Mouse (Mus musculus) megakaryocyte progenitor cell, adult 5-6 weeks (primary cell): Measurements from ENCODE around the gene Map2k5. TPM values are rescaled to one million over a fixed set of nuclear protein-coding genes. Genes with fewer than 3 reads are reported as not detected.

Source experiments
- ATAC-seq: replicated peaks from 2 replicates; pipeline ENCODE4 v1.8.0; 2016; ENCODE audit warnings: mild to moderate bottlenecking, moderate TSS enrichment, inconsistent platforms; ENCODE audit not compliant: poor library complexity
- total RNA-seq, 2 experiments: library from RNA; stranded (forward) in 1 of 2; stranded (reverse) in 1 of 2; fragments of 157-497, 149-512 nt in 1 of 2; fragments of 200-1000 nt in 1 of 2; gene quantifications; 2 replicates each; pipeline versions ENCODE4 v1.2.3 to v1.2.4; 2015 to 2017

Map2k5 gene
- total RNA-seq, 2 experiments from 2014 or later = 15.7 to 27.1 TPM

DNA sequence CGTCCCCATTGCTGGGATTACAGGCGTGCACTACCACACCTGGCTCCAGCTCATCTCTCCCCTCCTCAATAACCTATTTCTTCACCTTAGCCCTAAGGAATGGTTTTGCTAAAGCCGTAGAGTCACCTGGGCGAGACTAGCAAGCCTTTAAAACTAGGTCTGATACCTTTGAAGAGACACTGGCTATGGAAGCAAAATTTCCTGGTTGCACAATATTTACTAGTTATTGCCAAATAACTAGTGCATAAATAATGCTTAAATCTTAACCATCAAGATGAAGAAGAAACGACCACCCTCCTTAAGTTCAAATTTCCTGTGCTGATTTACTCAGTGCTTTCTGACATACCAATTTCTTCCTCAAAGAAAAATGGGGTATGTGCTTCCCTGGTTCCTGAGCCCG is 244.0 kb downstream of the Map2k5 start:
- no peak for ATAC-seq

DNA sequence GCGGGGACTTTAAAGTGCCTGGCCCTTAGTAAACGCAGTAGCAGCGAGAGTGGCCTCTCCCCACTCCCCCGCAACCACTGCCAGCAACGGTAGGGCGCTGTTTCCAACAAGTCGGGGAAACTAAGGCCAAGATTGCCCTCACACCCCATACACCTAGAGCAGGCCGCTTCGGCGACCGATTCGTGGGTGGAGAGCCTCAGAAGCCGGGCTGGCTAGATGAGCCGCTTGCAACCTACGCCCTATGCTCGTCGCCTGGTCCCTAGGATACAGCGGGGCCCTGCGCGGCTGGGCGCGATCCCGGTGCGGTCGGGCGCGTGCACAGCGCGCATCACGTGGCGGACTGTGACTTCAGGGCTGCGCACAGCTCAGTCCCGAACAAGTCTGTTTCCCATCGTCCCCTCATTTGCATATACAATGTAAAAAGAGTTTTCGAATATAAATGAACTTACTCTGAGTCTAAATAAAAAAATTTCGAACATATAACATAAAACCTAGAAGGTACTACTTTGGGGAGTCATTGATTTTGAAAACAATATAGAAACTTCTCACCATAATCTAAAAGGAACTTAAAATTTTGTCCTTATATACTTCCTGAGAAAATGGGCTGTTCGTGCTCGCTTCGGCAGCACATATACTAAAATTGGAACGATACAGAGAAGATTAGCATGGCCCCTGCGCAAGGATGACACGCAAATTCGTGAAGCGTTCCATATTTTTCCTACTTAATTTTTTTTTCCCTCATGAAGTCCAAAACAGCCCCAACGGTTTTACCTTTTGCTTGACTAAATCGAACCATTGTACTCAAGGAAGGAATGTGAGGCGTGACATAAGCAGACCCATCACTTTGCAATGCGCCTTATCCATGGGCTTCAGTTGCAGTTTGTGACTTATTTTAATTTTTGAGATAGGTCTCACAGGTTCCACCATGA is 244.8 kb downstream of the Map2k5 start:
- peak; percentile 92 for ATAC-seq

DNA sequence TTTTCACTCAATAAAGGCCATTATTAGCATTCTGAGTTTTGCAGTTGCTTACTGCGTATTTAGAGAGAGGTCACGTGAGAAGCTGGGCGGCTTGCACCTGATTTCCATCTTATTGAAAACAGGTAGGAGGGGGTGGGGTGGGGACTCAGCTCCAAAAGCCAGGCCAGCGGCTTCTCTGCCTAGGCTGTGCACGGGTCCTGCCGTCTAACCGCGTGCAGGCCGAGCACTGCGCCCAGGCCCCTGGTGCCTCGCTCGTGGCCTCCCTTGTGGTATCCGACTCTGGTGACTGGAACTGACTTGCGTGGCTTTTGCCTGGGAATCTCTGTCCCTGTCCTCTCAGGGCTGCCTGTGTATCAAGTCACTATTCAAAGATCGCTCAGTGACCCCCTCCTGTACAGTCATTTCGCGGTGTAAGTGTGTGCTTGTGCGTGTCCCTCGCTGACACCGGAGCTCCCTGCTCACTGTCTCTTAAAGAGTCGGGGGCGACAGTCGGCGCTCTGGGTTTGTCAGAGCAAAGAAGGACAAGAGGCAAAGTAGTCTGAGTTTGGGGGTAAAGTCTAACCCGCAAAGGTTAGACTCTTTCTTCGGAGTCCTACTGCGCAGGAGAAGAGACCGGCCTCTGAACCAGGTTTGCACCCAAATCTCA is 245.6 kb downstream of the Map2k5 start:
- peak; percentile 16; the same call in 1 of the 2 replicates for ATAC-seq

DNA sequence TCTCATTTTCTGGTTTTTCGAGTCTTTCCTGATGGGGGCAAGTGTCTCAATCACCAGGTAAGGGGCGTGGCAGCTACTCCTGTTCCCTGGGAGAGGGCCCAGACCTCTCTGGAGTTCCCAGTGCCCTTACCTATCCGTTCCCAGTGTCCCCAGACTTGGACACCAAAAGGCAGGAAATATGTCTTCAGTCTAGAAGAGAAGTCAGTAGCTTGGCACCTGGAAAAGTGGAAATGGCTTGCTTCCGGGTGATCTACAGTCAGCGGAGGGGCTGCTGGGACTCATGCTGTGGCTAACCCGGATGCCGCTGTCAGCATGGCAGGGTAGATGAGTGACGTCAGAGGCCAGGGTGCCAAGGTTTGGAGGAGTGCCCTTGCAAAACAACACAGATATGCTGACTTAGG is 248.1 kb downstream of the Map2k5 start:
- ATAC-seq = no peak

DNA sequence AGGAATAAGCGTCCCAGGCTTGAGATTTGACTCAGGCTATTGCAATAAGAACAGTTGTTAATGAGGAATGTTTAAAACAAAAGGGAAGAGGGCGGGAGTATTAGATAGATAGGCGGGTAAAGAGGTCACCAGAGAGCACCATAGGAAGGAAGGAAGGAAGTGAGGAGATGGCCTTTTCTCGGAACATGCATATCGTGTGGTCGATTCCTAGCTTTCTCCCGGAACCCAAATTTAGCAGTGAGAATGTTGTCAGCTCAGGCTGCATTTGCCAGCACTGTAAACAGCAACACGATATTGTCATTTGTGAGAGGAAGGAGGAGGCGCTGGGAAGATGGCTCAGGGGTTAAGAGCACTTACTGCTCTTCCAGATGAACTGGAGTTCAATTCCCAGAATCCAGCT is 253.2 kb downstream of the Map2k5 start:
- no peak for ATAC-seq

DNA sequence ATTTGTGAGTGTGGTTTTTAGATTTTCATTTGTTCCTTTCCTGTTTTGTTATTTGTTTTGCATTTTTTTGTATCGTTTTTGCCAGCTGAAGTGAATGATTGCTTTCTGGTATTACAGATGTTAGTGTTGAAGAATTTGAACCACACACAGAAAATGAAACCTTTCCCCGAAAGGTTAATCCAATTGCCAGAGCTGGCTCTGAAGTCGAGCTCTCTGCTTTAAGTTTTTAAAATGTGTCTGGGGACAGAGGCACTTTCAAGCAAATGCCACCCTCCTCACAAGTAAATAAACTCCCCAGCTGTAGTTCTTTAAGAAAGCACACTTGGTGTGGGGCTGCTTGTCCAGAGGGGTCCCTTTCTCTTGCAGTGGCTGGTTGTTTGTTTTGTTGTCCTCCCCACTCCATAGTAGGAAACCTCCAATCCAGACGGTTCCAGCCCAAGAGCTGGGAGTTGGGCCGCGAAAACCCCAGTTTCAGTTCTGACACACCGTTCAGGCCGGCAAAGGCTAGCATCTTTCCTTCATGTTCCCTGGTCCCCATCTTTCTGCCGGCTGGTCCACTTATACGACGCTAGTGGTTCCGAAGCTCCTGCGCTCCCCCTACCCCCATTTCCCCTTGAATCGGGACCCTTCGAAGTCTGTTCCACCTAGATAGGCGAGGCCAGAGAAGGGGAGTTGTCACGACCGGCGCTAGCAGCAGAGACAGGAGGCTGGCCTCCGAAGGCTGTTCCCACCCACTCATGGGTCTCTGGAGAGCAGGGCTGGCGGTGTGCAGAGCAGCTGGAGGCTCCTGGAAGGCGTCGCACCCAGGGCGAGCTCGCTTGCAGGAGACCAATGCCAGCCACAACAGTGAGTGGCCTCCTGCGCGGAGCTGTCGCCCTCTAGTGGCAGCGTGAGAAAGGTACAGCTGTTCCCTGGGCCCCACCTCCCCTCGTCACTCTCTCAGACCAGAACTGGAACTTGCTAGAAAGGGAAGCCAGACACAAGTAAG is 254.0 kb downstream of the Map2k5 start:
- ATAC-seq = peak; percentile 100

DNA sequence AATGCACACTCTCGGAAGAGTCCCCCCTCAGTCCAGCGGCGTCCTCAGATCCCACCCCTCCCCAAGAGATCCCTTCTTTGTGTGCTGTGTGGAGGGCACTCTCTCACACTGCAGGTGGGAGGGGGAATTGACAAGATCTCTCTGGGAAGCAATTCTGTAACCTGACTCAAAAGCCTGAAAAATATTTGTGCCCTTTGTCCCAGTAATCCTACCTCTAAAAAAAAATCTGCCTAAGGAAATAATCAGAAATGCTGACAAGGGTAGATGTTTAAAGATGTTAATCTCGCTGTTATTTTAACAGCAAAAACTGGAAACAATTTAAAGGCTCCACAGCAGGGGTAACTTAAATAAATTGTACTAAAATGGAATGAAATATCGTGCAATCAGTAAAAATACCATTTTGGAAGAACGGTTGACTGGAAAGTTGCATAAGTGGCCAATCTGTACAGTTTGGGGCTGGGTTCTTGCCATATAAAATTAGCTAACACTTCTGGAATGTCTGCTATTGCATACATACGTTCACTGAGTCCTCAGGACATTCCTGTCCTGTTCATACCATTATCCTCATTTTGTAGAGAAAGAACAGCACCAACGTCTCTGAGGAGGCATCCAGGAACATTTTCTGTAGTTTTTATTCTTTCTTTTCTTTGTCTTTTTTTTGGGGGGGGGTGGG is 255.4 kb downstream of the Map2k5 start:
- ATAC-seq = no peak

DNA sequence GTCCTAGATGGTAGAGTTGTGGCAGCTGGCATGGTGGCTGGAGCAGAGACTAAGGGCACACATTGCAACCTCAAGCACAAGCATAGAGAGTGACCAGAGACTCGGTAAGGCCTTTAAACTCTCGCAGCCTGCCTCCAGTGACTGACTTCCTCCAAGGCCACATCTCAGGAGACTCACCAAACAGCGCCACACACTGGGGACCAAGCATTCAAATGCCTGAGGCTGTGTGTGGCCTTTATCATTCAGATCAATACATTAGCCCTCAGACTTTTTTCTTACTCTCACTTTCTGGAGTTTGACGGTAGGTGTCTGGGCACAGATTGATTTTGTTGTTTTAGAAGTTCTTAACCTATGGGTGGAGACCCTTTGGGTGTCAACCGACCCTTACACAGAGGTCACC is 259.3 kb downstream of the Map2k5 start:
- no peak for ATAC-seq

Other genes starting within 250 kb of the Map2k5 start
- 0.07 TPM in 1 of 2 replicates, not detected in the other for gene Skor1, start 228.9 kb downstream of the Map2k5 start, total RNA-seq (2015)
- gene Skor1, start 228.9 kb downstream of the Map2k5 start, total RNA-seq (2017) = not detected in 2 replicates
- 17.9 and 21.9 TPM in 2 replicates for gene 2300009A05Rik, start 21.3 kb upstream of the Map2k5 start, total RNA-seq (2015)
- gene 2300009A05Rik, start 21.3 kb upstream of the Map2k5 start, total RNA-seq (2017) = 2.9 and 6.9 TPM in 2 replicates
- gene Iqch, start 224.6 kb upstream of the Map2k5 start, total RNA-seq (2015) = not detected in 2 replicates
- not detected in 2 replicates for gene Iqch, start 224.6 kb upstream of the Map2k5 start, total RNA-seq (2017)
- gene Aagab, start 224.8 kb upstream of the Map2k5 start, total RNA-seq (2015) = 16.0 and 18.0 TPM in 2 replicates
- gene Aagab, start 224.8 kb upstream of the Map2k5 start, total RNA-seq (2017) = 30.9 and 34.6 TPM in 2 replicates